Mouse (Mus musculus): ENCODE results near the gene Cplx2.

DNA sequence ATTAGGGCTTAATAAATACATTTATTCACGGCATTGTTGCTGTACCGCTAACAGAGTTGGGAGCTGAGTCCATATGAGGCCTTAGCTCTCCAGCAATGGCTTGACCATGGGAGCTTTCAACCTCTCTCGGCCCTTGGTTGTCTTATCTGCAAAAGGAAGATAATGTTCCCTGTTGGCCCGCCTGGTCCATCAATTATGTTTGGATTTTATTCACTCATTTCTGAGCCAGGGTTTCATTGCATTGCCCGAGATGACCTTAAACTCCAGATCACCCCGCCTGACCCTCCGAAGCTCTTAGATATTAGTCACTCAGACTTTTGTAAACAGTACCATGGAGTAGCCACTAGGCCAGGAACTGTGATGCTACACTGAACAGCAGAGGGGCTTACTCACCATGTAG is 33.6 kb upstream of the Cplx2 start:
- TF ChIP-seq EP300 (IDR thresholded peaks at IDR 0.05; ENCODE audit: low read depth) (no peak), CTCF (IDR thresholded peaks at IDR 0.05; ENCODE audit: low read depth) (no peak)
